Mouse (Mus musculus) heart, adult 11 months (tissue): ENCODE results near the gene Nek2.

Experiments used
- DNase-seq: peaks from one replicate; pipeline ENCODE4 v3.0.0; 2022

Nek2 gene

DNA sequence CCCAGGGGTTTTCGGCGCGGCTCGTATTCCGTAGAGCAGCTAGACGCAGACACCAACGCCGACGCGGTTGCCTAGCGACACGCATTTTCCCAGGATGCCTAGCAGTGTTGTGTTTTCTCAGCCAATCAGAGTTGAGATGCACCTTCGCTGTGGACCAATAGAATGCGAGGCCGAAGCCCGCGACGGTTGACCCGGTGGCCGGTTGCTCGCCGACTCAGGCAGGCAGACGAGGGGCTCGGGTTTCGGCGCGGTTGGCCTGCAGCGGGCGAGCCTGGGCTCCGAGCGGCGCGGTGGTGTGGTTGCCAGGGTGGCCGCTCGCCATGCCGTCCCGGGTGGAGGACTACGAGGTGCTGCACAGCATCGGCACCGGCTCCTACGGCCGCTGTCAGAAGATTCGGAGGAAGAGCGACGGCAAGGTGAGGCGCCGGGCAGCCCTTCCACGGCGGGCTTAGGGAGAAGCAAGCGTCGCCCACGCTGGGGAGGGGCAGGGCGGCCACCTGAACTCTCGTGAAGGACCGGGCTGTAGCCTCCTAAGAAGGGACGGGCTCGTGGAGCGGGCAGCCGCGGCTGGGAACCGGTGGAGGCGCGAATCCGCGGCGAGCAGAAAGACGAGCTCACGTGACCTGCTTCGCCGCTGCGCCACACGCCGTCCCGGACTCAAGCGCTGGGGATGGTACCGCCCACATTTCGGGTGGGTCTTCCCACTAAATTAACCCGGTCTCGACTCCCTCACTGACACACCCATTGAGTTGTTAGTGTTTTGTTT, at the start of gene Nek2:
Gene Nek2 (plus strand): TSS at position 119 of the 766 bp plus-strand sequence.
- peak; percentile 100 for DNase-seq

DNA sequence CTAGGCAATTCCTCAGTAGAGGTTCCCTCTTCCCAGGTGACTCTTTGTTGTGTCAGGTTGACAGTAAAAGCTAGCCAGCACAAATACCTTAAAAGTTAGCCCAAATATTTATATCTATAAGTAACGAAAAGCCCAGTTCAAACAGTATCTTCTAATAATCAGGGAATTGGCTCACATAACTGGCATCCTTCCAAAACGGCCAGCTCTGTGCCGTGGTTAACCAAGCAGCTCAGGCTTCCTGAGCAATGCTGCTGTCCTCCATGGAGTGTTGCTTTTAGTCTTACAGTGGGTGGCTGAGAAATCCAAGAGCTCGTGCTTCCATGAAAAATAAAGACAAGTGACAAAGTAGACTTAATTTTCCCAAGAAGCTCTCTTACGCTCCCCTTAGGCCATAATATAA, 47.1 kb upstream of the Nek2 start:
- DNase-seq = peak; percentile 37

GRCm38 (mm10) chr1:191775116-191775515, 46.1 kb upstream of the Nek2 start:
- DNase-seq = peak; percentile 3

DNA sequence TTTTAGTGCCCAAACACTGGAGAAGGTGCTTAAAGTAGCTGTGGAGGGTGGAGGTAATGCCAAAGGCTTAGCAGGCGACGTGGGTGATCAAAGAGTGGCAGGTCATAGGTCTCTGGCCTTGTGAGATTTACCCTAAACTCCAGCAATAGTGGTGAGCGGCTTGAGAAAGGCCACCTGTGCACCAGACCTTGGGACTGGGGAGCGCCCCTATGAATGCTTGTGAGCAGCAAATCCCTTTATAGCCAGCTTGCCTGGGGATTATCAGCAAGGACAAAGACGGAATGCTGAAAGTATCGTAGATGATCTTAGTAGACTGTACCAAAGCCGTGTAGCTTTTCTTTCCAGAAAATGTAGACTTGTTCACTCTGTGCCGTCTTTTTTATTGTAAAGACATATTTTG, 43.7 kb upstream of the Nek2 start:
- DNase-seq = peak; percentile 80

DNA sequence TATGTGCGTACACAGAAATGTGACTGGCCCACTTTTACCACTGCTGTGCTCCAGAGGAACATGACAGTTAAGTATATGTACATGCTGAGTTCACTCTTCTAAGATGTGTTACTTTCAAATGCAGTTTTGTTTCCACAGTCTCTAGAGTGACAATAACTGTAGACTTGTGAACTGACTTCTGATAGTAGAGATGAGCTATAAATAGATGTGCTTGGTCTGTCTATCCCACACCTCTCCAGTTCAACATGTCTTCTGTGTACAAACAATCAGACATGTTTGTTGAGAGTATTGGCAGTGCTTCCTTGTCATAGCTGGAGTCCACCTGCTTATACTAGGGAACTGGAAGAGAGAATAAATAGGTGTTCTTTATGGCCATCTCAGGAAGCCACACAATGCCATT, 40.8 kb upstream of the Nek2 start:
- DNase-seq = peak; percentile 69

DNA sequence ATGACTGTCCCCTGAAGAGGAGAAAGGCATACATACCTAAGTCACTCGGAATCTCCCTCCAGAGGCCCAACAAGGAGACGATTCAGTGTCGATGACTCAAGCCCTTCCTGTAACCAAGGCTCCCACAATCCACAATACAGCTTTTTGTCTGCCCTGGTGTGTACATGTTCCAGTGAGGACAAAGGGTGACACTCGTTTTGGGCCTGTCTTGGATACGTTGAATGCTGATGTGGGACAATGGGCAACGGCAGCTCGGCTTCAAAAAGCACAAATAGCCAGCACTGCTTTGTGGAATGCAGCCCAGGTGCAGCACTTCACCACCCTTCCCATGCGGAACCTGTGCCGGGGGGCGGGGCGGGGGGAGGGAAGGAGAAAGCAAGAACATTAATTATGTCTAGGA, 36.1 kb upstream of the Nek2 start:
- peak; percentile 52 for DNase-seq

DNA sequence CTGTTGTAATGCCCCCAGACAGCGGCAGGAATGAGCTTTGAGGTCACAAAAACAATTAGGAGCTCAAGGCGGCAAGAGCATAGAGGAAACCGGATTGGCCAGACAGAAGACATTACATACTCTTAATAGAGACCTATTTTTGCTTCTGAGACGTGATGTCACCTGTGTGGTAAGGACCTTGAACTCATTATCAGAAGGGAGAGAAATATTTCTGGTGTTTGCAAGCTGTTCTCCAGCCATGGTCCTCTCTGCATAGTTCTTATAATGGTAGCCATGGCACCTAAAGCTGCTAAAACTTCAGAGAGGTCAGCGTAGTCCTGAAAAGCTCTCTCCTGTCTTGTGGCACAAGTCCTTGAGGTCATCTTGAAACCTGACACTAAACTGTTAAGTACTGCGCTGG, 35.0 kb upstream of the Nek2 start:
- no peak for DNase-seq

DNA sequence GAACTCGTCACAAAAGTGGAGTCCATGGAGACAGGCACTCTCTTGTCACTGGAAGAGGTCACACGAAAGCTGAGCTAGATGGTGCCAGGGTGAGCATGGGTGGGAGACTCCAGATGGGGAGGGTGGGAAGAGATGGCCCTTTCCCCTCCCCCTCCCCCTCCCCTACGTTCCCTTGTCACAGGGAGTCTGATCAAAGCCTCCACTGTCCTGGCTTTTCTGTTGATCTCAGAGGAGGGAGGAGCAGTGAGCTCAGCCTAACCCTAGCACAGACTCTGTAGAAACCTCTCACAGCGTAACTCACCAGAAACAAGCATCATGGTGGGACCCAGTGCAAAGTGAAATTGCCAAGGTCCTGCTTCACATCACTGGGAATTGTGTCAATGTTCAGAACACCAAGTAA, 33.9 kb upstream of the Nek2 start:
- peak; percentile 75 for DNase-seq

DNA sequence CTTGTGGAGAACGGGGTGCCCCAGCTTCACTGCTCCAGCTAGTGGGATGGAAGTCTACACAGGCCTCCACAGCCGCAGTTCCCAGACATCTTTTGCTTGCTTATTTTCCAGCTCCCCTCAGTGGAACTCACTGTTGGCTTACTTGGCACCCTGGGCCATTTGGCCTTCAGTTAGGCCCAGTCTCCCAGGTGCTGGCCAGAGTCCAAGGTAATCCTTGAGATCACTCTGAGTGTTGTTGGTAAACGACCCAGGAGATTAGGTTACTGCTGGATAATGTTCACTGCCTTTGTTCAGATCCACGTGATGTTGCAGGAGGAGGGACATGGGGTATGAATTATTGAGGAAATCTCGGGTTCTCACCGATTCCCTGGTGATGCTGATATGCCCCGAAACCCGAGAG, 28.3 kb upstream of the Nek2 start:
- DNase-seq = no peak

DNA sequence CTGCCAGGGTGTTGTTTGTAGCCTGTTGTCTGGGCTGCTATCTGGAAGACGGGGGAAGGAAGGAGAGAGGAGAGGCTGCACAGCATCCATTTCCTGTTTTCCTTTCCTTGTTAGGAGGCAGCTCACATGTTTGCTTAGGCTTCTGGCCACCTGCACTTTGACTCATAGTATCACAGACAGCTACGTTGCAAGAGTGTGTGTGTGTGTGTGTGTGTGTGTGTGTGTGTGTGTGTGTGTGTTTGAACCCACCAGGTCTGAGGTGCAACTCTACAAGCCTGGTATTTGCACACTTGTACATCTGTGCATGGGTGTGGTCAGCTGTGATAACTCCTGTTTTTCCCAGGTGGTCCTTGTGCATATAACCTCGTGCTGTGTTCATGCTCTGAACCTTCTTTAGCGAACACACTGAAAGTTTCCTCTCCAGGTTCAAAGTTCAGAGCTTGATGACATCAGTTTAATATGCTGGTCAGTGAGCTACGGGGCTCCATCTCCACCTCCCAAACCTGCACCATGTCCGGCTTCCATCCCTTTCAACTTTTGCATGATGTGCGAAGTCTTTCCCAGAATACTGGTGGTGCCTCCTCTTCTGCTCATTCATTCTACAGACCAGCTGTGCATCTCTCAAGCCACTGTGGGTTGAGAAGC, 27.2 kb upstream of the Nek2 start:
- peak; percentile 91 for DNase-seq

GRCm38 (mm10) chr1:191796238-191796896, 24.9 kb upstream of the Nek2 start:
- no peak for DNase-seq

DNA sequence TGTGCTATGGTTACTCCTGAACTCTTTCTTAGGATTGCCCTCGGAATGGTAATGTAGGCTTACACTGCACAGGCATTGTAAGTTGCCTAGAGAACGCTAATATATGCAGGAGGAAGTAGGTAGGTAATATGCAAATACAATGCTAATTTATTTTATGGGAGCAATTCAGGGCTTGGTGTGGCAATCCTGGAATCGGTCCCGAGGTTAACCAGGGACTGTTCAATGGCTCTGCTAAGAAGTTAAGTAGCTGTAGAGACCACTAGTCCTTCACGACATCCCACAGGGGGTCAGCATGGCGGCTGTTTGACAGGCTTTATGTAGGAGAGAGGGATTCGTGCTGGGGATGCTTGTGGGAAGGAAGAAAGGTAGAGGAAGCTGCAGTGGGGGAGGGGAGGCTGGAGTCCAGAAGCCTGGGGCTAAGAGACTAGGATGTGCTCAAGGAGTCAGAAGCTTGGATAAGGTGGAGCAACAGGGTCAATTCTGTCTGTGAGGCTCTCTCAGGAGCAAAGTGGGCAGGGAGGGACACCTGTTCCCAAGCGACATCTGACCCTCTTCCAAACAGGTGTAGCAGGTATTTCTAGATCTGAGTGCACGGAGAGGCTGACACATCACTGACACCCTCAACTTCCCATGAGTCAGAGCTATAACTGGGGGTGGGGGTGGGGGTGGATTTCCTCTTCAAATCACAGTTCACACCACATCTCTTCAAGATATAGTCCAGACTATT, 19.0 kb upstream of the Nek2 start:
- DNase-seq = no peak

DNA sequence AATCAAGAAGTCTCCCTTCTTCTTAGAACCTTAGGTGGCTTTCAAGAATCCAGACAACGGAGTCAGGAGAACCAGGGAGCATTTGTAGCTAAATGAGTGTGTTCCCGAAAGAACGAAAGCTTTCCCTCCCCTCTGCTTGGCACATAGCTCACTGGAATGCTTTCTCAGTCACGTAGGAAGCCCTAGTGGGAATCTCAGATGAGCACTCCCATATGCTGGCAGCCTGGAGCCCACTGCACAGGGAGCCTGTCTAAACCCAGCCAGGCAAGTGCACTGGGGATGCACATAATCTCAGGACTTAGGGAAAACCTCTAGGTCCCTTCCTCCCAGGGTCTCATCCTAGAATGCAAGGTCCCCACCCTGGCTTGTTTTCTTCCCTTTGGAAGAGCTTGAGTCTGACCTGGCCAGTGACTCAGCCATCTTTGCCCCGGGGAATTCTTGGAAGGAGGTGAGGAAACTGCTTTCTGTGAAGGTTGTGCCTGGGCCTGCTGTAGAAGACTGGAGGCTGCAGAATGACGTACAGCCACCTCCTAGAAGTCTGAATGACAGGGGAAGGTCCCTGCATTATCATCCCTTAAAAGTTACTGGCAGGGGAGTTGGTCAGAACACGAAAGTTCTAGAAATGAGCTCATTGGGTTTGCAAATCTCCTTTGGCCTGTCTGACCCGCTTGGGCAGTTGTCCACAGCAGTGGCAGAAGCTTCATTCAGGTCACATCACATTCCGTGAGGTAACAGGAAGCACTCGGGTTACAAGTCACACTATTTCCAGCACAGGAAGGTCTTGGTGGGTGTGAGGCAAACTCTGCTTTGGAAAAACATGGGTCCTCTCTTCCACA, 18.2 kb upstream of the Nek2 start:
- DNase-seq = peak; percentile 91

- no peak for DNase-seq
Measured at GRCm38 (mm10) chr1:191804747-191805146, 16.5 kb upstream of the Nek2 start.

DNA sequence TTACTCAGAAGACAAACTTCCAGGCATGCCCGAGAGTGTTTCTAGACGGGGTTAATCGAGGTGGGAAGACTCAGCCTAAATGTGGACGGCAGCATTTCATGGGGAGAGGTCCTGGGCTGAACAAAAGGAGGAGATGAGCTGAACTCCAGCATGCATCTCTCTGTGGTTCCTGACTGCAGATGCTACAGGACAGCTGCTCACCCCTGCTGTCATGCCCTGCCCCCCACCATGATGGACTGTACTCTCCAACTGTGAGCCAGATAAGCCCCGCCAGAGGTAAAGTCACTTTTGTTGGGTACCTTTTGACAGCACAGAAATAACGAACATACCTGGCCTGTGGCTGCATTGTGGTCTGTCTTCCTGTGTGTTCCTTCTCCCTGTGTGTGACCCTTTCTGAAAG, 15.5 kb upstream of the Nek2 start:
- no peak for DNase-seq

DNA sequence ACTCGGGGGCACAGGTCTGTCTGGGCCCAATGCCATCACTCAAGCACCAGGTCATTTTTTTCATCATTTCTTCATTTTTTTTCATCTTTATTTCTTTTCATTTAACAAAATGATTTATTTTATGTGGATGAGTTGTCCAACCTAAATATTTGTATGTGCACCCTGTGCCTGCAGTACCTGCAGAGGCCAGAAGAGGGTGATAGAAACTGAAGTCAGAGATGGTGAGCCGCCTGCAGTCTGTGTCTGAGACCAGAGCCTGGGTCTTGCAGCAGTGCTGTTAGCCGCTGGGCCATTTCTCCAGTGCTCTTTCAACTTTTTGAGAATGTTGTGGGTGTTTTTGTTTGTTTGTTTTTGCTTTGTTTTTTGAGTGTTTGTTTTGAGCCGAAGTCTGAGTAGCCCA, 14.5 kb upstream of the Nek2 start:
- DNase-seq = no peak

- DNase-seq = no peak
Measured at GRCm38 (mm10) chr1:191807979-191808378, 13.3 kb upstream of the Nek2 start.

- no peak for DNase-seq
Measured at GRCm38 (mm10) chr1:191808688-191809223, 12.5 kb upstream of the Nek2 start.

DNA sequence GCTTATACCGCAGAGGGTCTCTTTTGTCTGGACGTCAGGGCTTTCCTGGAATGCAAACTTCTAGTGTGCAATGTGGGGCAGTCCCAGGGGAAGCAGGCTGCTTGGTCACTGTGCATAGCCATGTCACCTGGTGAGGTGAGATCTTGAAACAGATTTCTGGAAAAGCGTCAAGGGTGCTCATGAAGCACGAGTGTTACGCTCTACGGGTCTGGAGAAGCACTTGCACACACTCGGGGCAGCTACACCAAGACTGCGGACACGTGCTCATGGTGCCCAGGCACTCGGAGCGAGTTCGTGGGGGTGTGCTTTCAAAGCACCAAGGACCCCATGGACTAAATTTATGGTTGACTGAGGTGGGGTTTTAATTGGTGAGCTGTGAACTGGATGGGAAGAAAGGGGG, 9.5 kb upstream of the Nek2 start:
- DNase-seq = no peak

- DNase-seq = no peak
Measured at GRCm38 (mm10) chr1:191812949-191813691, 8.1 kb upstream of the Nek2 start.

DNA sequence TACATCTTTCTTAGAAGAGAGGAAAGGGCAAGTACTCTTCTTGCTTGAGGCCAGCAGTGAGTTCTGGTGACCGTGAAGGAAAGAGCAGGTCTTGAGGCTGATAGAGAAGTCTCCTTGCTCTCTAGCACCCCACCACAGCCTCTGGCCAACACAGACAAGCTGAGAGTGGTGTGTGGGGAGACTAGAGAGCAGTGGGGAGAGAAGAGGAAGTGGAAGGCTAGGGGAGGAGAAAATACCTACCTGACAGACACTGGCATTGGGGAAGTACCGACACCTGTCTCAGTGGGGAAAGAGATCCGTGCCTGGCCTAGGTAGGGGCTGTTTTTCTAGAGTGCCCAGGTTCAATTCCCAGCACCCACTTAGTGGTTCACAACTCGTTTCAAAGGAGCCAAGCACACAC, 7.0 kb upstream of the Nek2 start:
- DNase-seq = no peak

DNA sequence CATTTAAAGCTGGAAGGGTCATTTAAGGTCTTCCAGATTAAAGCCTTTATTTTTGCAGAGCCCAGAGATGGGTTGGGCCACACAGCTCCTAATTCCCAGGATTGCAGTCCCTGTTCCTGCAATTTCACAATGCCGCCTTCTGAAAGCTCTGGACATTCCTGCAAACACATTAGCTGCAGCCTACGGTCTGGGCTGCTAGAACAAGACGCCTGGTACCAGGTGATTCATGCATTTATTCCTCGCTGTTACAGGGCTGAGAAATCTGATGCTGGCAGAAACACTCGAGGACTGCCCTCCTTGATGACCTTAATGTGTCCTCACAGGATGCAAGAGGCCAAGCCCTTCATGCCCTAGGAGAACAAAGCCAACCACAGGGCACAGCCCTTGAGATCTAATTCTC, 6.3 kb upstream of the Nek2 start:
- DNase-seq = peak; percentile 90
